Mouse (Mus musculus): ENCODE results near the gene Hspa1b. TPM values are rescaled to one million over a fixed set of nuclear protein-coding genes. Genes with fewer than 3 reads are reported as not detected.

Gene Hspa1b
- polyA plus RNA-seq, 1 experiment from 2014 or later, result 0.80 TPM

GRCm38 (mm10) chr17:34915410-34915831, 43.6 kb downstream of the Hspa1b start:
- H3K27me3 ChIP-seq (ENCODE audit: insufficient read depth, low read length), result no peaks in the 10 kb centered on the region
- peak overlapping the region; percentile 35 for H3K4me2 ChIP-seq (replicated peaks; ENCODE audit: low read depth, low read length)
- WGBS, result 9% methylated on average over 9 of the region's 11 CpGs
- H3K4me1 ChIP-seq (ENCODE audit: insufficient read depth, low read length), result peaks cover 5% of the 10 kb centered on the region
- peak; percentile 87 for ATAC-seq (ENCODE audit: low FRiP score, low TSS enrichment)
- peak overlapping the region; percentile 45 for H3K9ac ChIP-seq (replicated peaks; ENCODE audit: low read length)
- peak overlapping the region; percentile 59 for H3K27ac ChIP-seq (ENCODE audit: low read length)
- H3K4me3 ChIP-seq (ENCODE audit: low read length), result peak overlapping the region; percentile 17; the same call in 1 of the 2 replicates
- H3K36me3 ChIP-seq (ENCODE audit: insufficient read depth, low read length), result peaks cover 35% of the 10 kb centered on the region
- H3K9me3 ChIP-seq (ENCODE audit: low read length), result no peaks in the 10 kb centered on the region

GRCm38 (mm10) chr17:34913930-34914665, 44.9 kb downstream of the Hspa1b start, which contains the start of gene Slc44a4:
Slc44a4 (plus strand) TSS chr17:34914466.
- WGBS, result 34% methylated on average over 18 of the region's 18 CpGs
- peak within 1 kb of the TSS; percentile 8; the same call in 1 of the 2 replicates for H3K4me3 ChIP-seq (ENCODE audit: low read length)
- H3K4me1 ChIP-seq (ENCODE audit: insufficient read depth, low read length), result peaks cover 5% of the 10 kb centered on the region
- no peak for ATAC-seq (ENCODE audit: low FRiP score, low TSS enrichment)
- peak within 1 kb of the TSS; percentile 35 for H3K4me2 ChIP-seq (replicated peaks; ENCODE audit: low read depth, low read length)
- no peaks in the 10 kb centered on the region for H3K9me3 ChIP-seq (ENCODE audit: low read length)
- peak within 1 kb of the TSS; percentile 42 for H3K9ac ChIP-seq (replicated peaks; ENCODE audit: low read length)
- peak within 1 kb of the TSS; percentile 56 for H3K27ac ChIP-seq (ENCODE audit: low read length)
- peaks cover 48% of the 10 kb centered on the region for H3K36me3 ChIP-seq (ENCODE audit: insufficient read depth, low read length)
- H3K27me3 ChIP-seq (ENCODE audit: insufficient read depth, low read length), result no peaks in the 10 kb centered on the region

GRCm38 (mm10) chr17:34911945-34912351, 47.1 kb downstream of the Hspa1b start:
- peak; percentile 56 for ATAC-seq (ENCODE audit: low FRiP score, low TSS enrichment)

GRCm38 (mm10) chr17:34910982-34911381, 48.1 kb downstream of the Hspa1b start:
- peak; percentile 5; the same call in 1 of the 2 replicates for ATAC-seq (ENCODE audit: low FRiP score, low TSS enrichment)
- Histone ChIP-seq H3K4me2 (replicated peaks; ENCODE audit: low read depth, low read length) (no peak overlapping the region), H3K27ac (ENCODE audit: low read length) (no peak overlapping the region)

More at GRCm38 (mm10) chr17:34911945-34912351, 47.1 kb downstream of the Hspa1b start:
- 46% methylated on average over 5 of the region's 5 CpGs for WGBS
- no peak overlapping the region for H3K27ac ChIP-seq (ENCODE audit: low read length)
- peaks cover 5% of the 10 kb centered on the region for H3K4me1 ChIP-seq (ENCODE audit: insufficient read depth, low read length)
- H3K9me3 ChIP-seq (ENCODE audit: low read length), result no peaks in the 10 kb centered on the region
- H3K4me2 ChIP-seq (replicated peaks; ENCODE audit: low read depth, low read length), result no peak overlapping the region
- peaks cover 69% of the 10 kb centered on the region for H3K36me3 ChIP-seq (ENCODE audit: insufficient read depth, low read length)
- H3K9ac ChIP-seq (replicated peaks; ENCODE audit: low read length), result no peak overlapping the region
- no peak overlapping the region for H3K4me3 ChIP-seq (ENCODE audit: low read length)
- no peaks in the 10 kb centered on the region for H3K27me3 ChIP-seq (ENCODE audit: insufficient read depth, low read length)

More at GRCm38 (mm10) chr17:34910982-34911381, 48.1 kb downstream of the Hspa1b start:
- 77% methylated on average over 10 of the region's 10 CpGs for WGBS
- H3K36me3 ChIP-seq (ENCODE audit: insufficient read depth, low read length), result peaks cover 79% of the 10 kb centered on the region
- H3K27me3 ChIP-seq (ENCODE audit: insufficient read depth, low read length), result no peaks in the 10 kb centered on the region
- no peak overlapping the region for H3K9ac ChIP-seq (replicated peaks; ENCODE audit: low read length)
- no peak overlapping the region for H3K4me3 ChIP-seq (ENCODE audit: low read length)
- H3K9me3 ChIP-seq (ENCODE audit: low read length), result no peaks in the 10 kb centered on the region
- H3K4me1 ChIP-seq (ENCODE audit: insufficient read depth, low read length), result peaks cover 5% of the 10 kb centered on the region

Other genes starting within 250 kb of the Hspa1b start
- 0.78 and 1.5 TPM in 2 replicates for gene C4b, start 215.4 kb downstream of the Hspa1b start, polyA plus RNA-seq (2015; fragmentation: Nextera tagmentation; extraction: Ambion mirVana)
- 38.4 and 41.9 TPM in 2 replicates for gene Cyp21a1, start 154.7 kb downstream of the Hspa1b start, polyA plus RNA-seq (2015; fragmentation: Nextera tagmentation; extraction: Ambion mirVana)
- 31.7 and 34.7 TPM in 2 replicates for gene Stk19, start 122.3 kb downstream of the Hspa1b start, polyA plus RNA-seq (2015; fragmentation: Nextera tagmentation; extraction: Ambion mirVana)
- 71.0 and 77.9 TPM in 2 replicates for gene Dxo, start 122.2 kb downstream of the Hspa1b start, polyA plus RNA-seq (2015; fragmentation: Nextera tagmentation; extraction: Ambion mirVana)
- 59.3 and 62.0 TPM in 2 replicates for gene Skiv2l, start 109.0 kb downstream of the Hspa1b start, polyA plus RNA-seq (2015; fragmentation: Nextera tagmentation; extraction: Ambion mirVana)
- gene Nelfe, start 108.8 kb downstream of the Hspa1b start, polyA plus RNA-seq (2015; fragmentation: Nextera tagmentation; extraction: Ambion mirVana), result 117 and 121 TPM in 2 replicates
- gene Cfb, start 96.7 kb downstream of the Hspa1b start, polyA plus RNA-seq (2015; fragmentation: Nextera tagmentation; extraction: Ambion mirVana), result 15.1 and 17.3 TPM in 2 replicates
- gene Zbtb12, start 79.8 kb downstream of the Hspa1b start, polyA plus RNA-seq (2015; fragmentation: Nextera tagmentation; extraction: Ambion mirVana), result 3.5 and 4.3 TPM in 2 replicates
- gene Gm20547, start 77.2 kb downstream of the Hspa1b start, polyA plus RNA-seq (2015; fragmentation: Nextera tagmentation; extraction: Ambion mirVana), result not detected in 2 replicates
- 4.6 and 5.7 TPM in 2 replicates for gene C2, start 61.0 kb downstream of the Hspa1b start, polyA plus RNA-seq (2015; fragmentation: Nextera tagmentation; extraction: Ambion mirVana)
- gene Ehmt2, start 60.8 kb downstream of the Hspa1b start, polyA plus RNA-seq (2015; fragmentation: Nextera tagmentation; extraction: Ambion mirVana), result 89.9 and 92.8 TPM in 2 replicates
- 17.9 and 18.9 TPM in 2 replicates for gene Slc44a4, start 44.8 kb downstream of the Hspa1b start, polyA plus RNA-seq (2015; fragmentation: Nextera tagmentation; extraction: Ambion mirVana)
- 50.0 and 54.1 TPM in 2 replicates for gene Neu1, start 28.0 kb downstream of the Hspa1b start, polyA plus RNA-seq (2015; fragmentation: Nextera tagmentation; extraction: Ambion mirVana)
- not detected in 2 replicates for gene Gm20481, start 10.7 kb upstream of the Hspa1b start, polyA plus RNA-seq (2015; fragmentation: Nextera tagmentation; extraction: Ambion mirVana)
- gene Hspa1a, start 12.9 kb upstream of the Hspa1b start, polyA plus RNA-seq (2015; fragmentation: Nextera tagmentation; extraction: Ambion mirVana), result 11.2 and 13.4 TPM in 2 replicates
- gene Hspa1l, start 13.5 kb upstream of the Hspa1b start, polyA plus RNA-seq (2015; fragmentation: Nextera tagmentation; extraction: Ambion mirVana), result 1.0 and 1.3 TPM in 2 replicates
- gene Lsm2, start 22.6 kb upstream of the Hspa1b start, polyA plus RNA-seq (2015; fragmentation: Nextera tagmentation; extraction: Ambion mirVana), result 206 and 230 TPM in 2 replicates
- gene Vars, start 41.7 kb upstream of the Hspa1b start, polyA plus RNA-seq (2015; fragmentation: Nextera tagmentation; extraction: Ambion mirVana), result 132 and 137 TPM in 2 replicates
- 0.21 and 0.31 TPM in 2 replicates for gene Vwa7, start 57.3 kb upstream of the Hspa1b start, polyA plus RNA-seq (2015; fragmentation: Nextera tagmentation; extraction: Ambion mirVana)
- gene Sapcd1, start 68.8 kb upstream of the Hspa1b start, polyA plus RNA-seq (2015; fragmentation: Nextera tagmentation; extraction: Ambion mirVana), result 5.7 and 7.1 TPM in 2 replicates
- gene Msh5, start 87.5 kb upstream of the Hspa1b start, polyA plus RNA-seq (2015; fragmentation: Nextera tagmentation; extraction: Ambion mirVana), result 4.5 and 6.9 TPM in 2 replicates
- 341 and 345 TPM in 2 replicates for gene Clic1, start 90.7 kb upstream of the Hspa1b start, polyA plus RNA-seq (2015; fragmentation: Nextera tagmentation; extraction: Ambion mirVana)
- gene Ddah2, start 99.8 kb upstream of the Hspa1b start, polyA plus RNA-seq (2015; fragmentation: Nextera tagmentation; extraction: Ambion mirVana), result 375 and 376 TPM in 2 replicates
- not detected in 2 replicates for gene Ly6g6c, start 106.2 kb upstream of the Hspa1b start, polyA plus RNA-seq (2015; fragmentation: Nextera tagmentation; extraction: Ambion mirVana)
- 0.49 and 0.52 TPM in 2 replicates for gene Mpig6b, start 106.9 kb upstream of the Hspa1b start, polyA plus RNA-seq (2015; fragmentation: Nextera tagmentation; extraction: Ambion mirVana)
- 1.1 and 2.0 TPM in 2 replicates for gene Ly6g6e, start 117.7 kb upstream of the Hspa1b start, polyA plus RNA-seq (2015; fragmentation: Nextera tagmentation; extraction: Ambion mirVana)
- 4.4 and 4.6 TPM in 2 replicates for gene Ly6g6d, start 118.8 kb upstream of the Hspa1b start, polyA plus RNA-seq (2015; fragmentation: Nextera tagmentation; extraction: Ambion mirVana)
- gene Ly6g6f, start 126.4 kb upstream of the Hspa1b start, polyA plus RNA-seq (2015; fragmentation: Nextera tagmentation; extraction: Ambion mirVana), result 0.26 TPM in 1 of 2 replicates, not detected in the other
- 115 and 118 TPM in 2 replicates for gene Abhd16a, start 130.0 kb upstream of the Hspa1b start, polyA plus RNA-seq (2015; fragmentation: Nextera tagmentation; extraction: Ambion mirVana)
- gene Ly6g5c, start 149.0 kb upstream of the Hspa1b start, polyA plus RNA-seq (2015; fragmentation: Nextera tagmentation; extraction: Ambion mirVana), result not detected in 2 replicates
- gene Ly6g5b, start 156.2 kb upstream of the Hspa1b start, polyA plus RNA-seq (2015; fragmentation: Nextera tagmentation; extraction: Ambion mirVana), result 0.89 and 1.5 TPM in 2 replicates
- 22.3 and 23.7 TPM in 2 replicates for gene Gpank1, start 162.2 kb upstream of the Hspa1b start, polyA plus RNA-seq (2015; fragmentation: Nextera tagmentation; extraction: Ambion mirVana)
- 293 and 308 TPM in 2 replicates for gene Csnk2b, start 162.8 kb upstream of the Hspa1b start, polyA plus RNA-seq (2015; fragmentation: Nextera tagmentation; extraction: Ambion mirVana)
- 8.5 and 12.0 TPM in 2 replicates for gene D17H6S53E, start 167.1 kb upstream of the Hspa1b start, polyA plus RNA-seq (2015; fragmentation: Nextera tagmentation; extraction: Ambion mirVana)
- 22.2 and 27.5 TPM in 2 replicates for gene Apom, start 172.8 kb upstream of the Hspa1b start, polyA plus RNA-seq (2015; fragmentation: Nextera tagmentation; extraction: Ambion mirVana)
- gene Bag6, start 175.9 kb upstream of the Hspa1b start, polyA plus RNA-seq (2015; fragmentation: Nextera tagmentation; extraction: Ambion mirVana), result 56.4 TPM in 2 replicates
- 166 and 215 TPM in 2 replicates for gene Prrc2a, start 205.7 kb upstream of the Hspa1b start, polyA plus RNA-seq (2015; fragmentation: Nextera tagmentation; extraction: Ambion mirVana)
- 8.3 and 9.2 TPM in 2 replicates for gene Aif1, start 216.8 kb upstream of the Hspa1b start, polyA plus RNA-seq (2015; fragmentation: Nextera tagmentation; extraction: Ambion mirVana)
- 10.7 and 12.8 TPM in 2 replicates for gene Lst1, start 229.2 kb upstream of the Hspa1b start, polyA plus RNA-seq (2015; fragmentation: Nextera tagmentation; extraction: Ambion mirVana)
- gene Ltb, start 235.2 kb upstream of the Hspa1b start, polyA plus RNA-seq (2015; fragmentation: Nextera tagmentation; extraction: Ambion mirVana), result 0.66 and 1.2 TPM in 2 replicates
- gene Tnf, start 242.8 kb upstream of the Hspa1b start, polyA plus RNA-seq (2015; fragmentation: Nextera tagmentation; extraction: Ambion mirVana), result 0.15 and 0.28 TPM in 2 replicates
- gene Lta, start 246.1 kb upstream of the Hspa1b start, polyA plus RNA-seq (2015; fragmentation: Nextera tagmentation; extraction: Ambion mirVana), result 0.13 TPM in 1 of 2 replicates, not detected in the other

All from kidney, embryonic 16.5 days (tissue).